Mouse (Mus musculus) intestine, embryonic 15.5 days (tissue): ENCODE measurements at regions not wholly inside any gene's neighbourhood (a gene's known extent, or its start where the extent isn't known, plus 50 kb on each side); places are given as distances from the start of the nearest gene placed in this dataset.

Source experiments
- ATAC-seq: fragments of 200-750 bp; cut with Nextera tagmentation; 2 replicates; pipeline ENCODE4 v1.8.0; 2017; ENCODE audit warnings: moderate TSS enrichment, moderate library complexity
- H3K27ac ChIP-seq: fragments of 300-500 bp; sonication (generic); 2 replicates; pipeline ENCODE4 v1.5.1; 2015; ENCODE audit warnings: mild to moderate bottlenecking, inconsistent platforms
- H3K27me3 ChIP-seq: fragments of 300-500 bp; sonication (generic); replicated peaks from 2 replicates; pipeline ENCODE4 v1.6.1; 2015; ENCODE audit warnings: inconsistent platforms
- H3K36me3 ChIP-seq: fragments of 300-500 bp; sonication (generic); 2 replicates; pipeline ENCODE4 v1.6.1; 2015; ENCODE audit warnings: inconsistent platforms
- H3K4me1 ChIP-seq: fragments of 300-500 bp; sonication (generic); replicated peaks from 2 replicates; pipeline ENCODE4 v1.6.1; 2015; ENCODE audit warnings: inconsistent platforms
- H3K4me2 ChIP-seq: fragments of 300-500 bp; sonication (generic); replicated peaks from 2 replicates; pipeline ENCODE4 v1.6.1; 2015; ENCODE audit warnings: mild to moderate bottlenecking, inconsistent platforms
- H3K4me3 ChIP-seq: fragments of 300-500 bp; sonication (generic); replicated peaks from 2 replicates; pipeline ENCODE4 v1.5.1; 2015; ENCODE audit warnings: inconsistent platforms
- H3K9ac ChIP-seq: fragments of 300-500 bp; sonication (generic); 2 replicates; pipeline ENCODE4 v1.6.1; 2015; ENCODE audit warnings: inconsistent platforms
- H3K9me3 ChIP-seq: fragments of 300-500 bp; sonication (generic); 2 replicates; pipeline ENCODE4 v1.6.1; 2016; ENCODE audit warnings: inconsistent platforms
- WGBS: fragments of 180-500 bp; shearing (Covaris S2); methylation state at CpG from one replicate; pipeline ENCODE4 v1.1.7; 2015; 5-methylcytosine and 5-hydroxymethylcytosine counted together

- no peak overlapping the region for H3K4me3 ChIP-seq
- WGBS: 88% methylated on average over 1 of the region's 1 CpGs
- ATAC-seq: no peak
- H3K4me2 ChIP-seq: no peak overlapping the region
- no peaks in the 10 kb centered on the region for H3K9me3 ChIP-seq
- no peaks in the 10 kb centered on the region for H3K4me1 ChIP-seq
- H3K27ac ChIP-seq: no peak overlapping the region
- no peak overlapping the region for H3K9ac ChIP-seq
- no peaks in the 10 kb centered on the region for H3K36me3 ChIP-seq
- no peaks in the 10 kb centered on the region for H3K27me3 ChIP-seq
Observed at GRCm38 (mm10) chr14:37371972-37372371, 236.9 kb upstream of the Ghitm start.

- H3K4me2 ChIP-seq: no peak overlapping the region
- H3K36me3 ChIP-seq: no peaks in the 10 kb centered on the region
- H3K27me3 ChIP-seq: no peaks in the 10 kb centered on the region
- 0 out of 2 replicates have a peak, but pooled peaks have one; percentile 25 for ATAC-seq
- WGBS: 46% methylated on average over 3 of the region's 3 CpGs
- H3K27ac ChIP-seq: no peak overlapping the region
- no peaks in the 10 kb centered on the region for H3K9me3 ChIP-seq
- no peak overlapping the region for H3K4me3 ChIP-seq
- 0 out of 2 replicates have a peak, but pooled peaks cover 3% of the 10 kb centered on the region for H3K4me1 ChIP-seq
- H3K9ac ChIP-seq: no peak overlapping the region
Observed at GRCm38 (mm10) chr14:37361896-37362295, 226.8 kb upstream of the Ghitm start.

GRCm38 (mm10) chr14:37355968-37356704 lies 221.1 kb upstream of the Ghitm start:
- no peak overlapping the region for H3K4me3 ChIP-seq
- ATAC-seq: peak; percentile 82
- H3K27ac ChIP-seq: no peak overlapping the region
- no peak overlapping the region for H3K4me2 ChIP-seq
- WGBS: 40% methylated on average over 9 of the region's 9 CpGs
- H3K27me3 ChIP-seq: no peaks in the 10 kb centered on the region
- H3K4me1 ChIP-seq: no peaks in the 10 kb centered on the region
- no peak overlapping the region for H3K9ac ChIP-seq
- no peaks in the 10 kb centered on the region for H3K36me3 ChIP-seq
- no peaks in the 10 kb centered on the region for H3K9me3 ChIP-seq

- H3K27ac ChIP-seq: no peak overlapping the region
- no peak overlapping the region for H3K4me2 ChIP-seq
- WGBS: 39% methylated on average over 4 of the region's 4 CpGs
- H3K9me3 ChIP-seq: no peaks in the 10 kb centered on the region
- ATAC-seq: no peak
- no peak overlapping the region for H3K4me3 ChIP-seq
- no peaks in the 10 kb centered on the region for H3K4me1 ChIP-seq
- H3K36me3 ChIP-seq: no peaks in the 10 kb centered on the region
- no peaks in the 10 kb centered on the region for H3K27me3 ChIP-seq
- H3K9ac ChIP-seq: no peak overlapping the region
Observed at GRCm38 (mm10) chr14:37323392-37323791, 188.3 kb upstream of the Ghitm start.

- Histone ChIP-seq H3K4me1 (no peaks in the 10 kb centered on the region), H3K9me3 (no peaks in the 10 kb centered on the region), H3K27ac (no peak overlapping the region), H3K27me3 (no peaks in the 10 kb centered on the region), H3K4me3 (no peak overlapping the region), H3K9ac (no peak overlapping the region), H3K36me3 (no peaks in the 10 kb centered on the region), H3K4me2 (no peak overlapping the region)
- 72% methylated on average over 7 of the region's 7 CpGs for WGBS
- no peak for ATAC-seq
Observed at GRCm38 (mm10) chr14:37315239-37315895, 180.3 kb upstream of the Ghitm start.

GRCm38 (mm10) chr14:37313906-37314305 lies 178.8 kb upstream of the Ghitm start:
- Histone ChIP-seq H3K27me3 (no peaks in the 10 kb centered on the region), H3K9ac (no peak overlapping the region), H3K4me1 (no peaks in the 10 kb centered on the region), H3K4me2 (no peak overlapping the region), H3K9me3 (no peaks in the 10 kb centered on the region), H3K27ac (no peak overlapping the region), H3K4me3 (no peak overlapping the region), H3K36me3 (no peaks in the 10 kb centered on the region)
- ATAC-seq: no peak

- WGBS: 79% methylated on average over 3 of the region's 3 CpGs
- Histone ChIP-seq H3K27ac (no peak overlapping the region), H3K9ac (no peak overlapping the region), H3K4me2 (no peak overlapping the region), H3K4me1 (no peaks in the 10 kb centered on the region), H3K27me3 (no peaks in the 10 kb centered on the region), H3K9me3 (no peaks in the 10 kb centered on the region), H3K36me3 (no peaks in the 10 kb centered on the region), H3K4me3 (no peak overlapping the region)
- ATAC-seq: no peak
Observed at GRCm38 (mm10) chr14:37312887-37313286, 177.8 kb upstream of the Ghitm start.

GRCm38 (mm10) chr14:37306622-37307274 lies 171.7 kb upstream of the Ghitm start:
- H3K4me2 ChIP-seq: no peak overlapping the region
- H3K9me3 ChIP-seq: no peaks in the 10 kb centered on the region
- ATAC-seq: no peak
- WGBS: 31% methylated on average over 2 of the region's 2 CpGs
- no peak overlapping the region for H3K9ac ChIP-seq
- H3K36me3 ChIP-seq: no peaks in the 10 kb centered on the region
- no peak overlapping the region for H3K27ac ChIP-seq
- H3K27me3 ChIP-seq: no peaks in the 10 kb centered on the region
- no peaks in the 10 kb centered on the region for H3K4me1 ChIP-seq
- H3K4me3 ChIP-seq: no peak overlapping the region

- no peak overlapping the region for H3K4me3 ChIP-seq
- no peak overlapping the region for H3K9ac ChIP-seq
- no peaks in the 10 kb centered on the region for H3K36me3 ChIP-seq
- no peak overlapping the region for H3K4me2 ChIP-seq
- no peaks in the 10 kb centered on the region for H3K27me3 ChIP-seq
- no peaks in the 10 kb centered on the region for H3K9me3 ChIP-seq
- H3K4me1 ChIP-seq: no peaks in the 10 kb centered on the region
- ATAC-seq: no peak
- no peak overlapping the region for H3K27ac ChIP-seq
Observed at GRCm38 (mm10) chr14:37298631-37299030, 163.6 kb upstream of the Ghitm start.

GRCm38 (mm10) chr14:37296531-37296930 lies 161.5 kb upstream of the Ghitm start:
- ATAC-seq: no peak; the same call in 1 of the 2 replicates
- 9% methylated on average over 1 of the region's 1 CpGs for WGBS
- no peaks in the 10 kb centered on the region for H3K36me3 ChIP-seq

GRCm38 (mm10) chr14:37292084-37292860 lies 157.2 kb upstream of the Ghitm start:
- Histone ChIP-seq H3K9ac (no peak overlapping the region), H3K9me3 (no peaks in the 10 kb centered on the region), H3K4me3 (no peak overlapping the region), H3K4me2 (no peak overlapping the region), H3K27ac (no peak overlapping the region), H3K4me1 (no peaks in the 10 kb centered on the region), H3K27me3 (no peaks in the 10 kb centered on the region), H3K36me3 (no peaks in the 10 kb centered on the region)
- no peak for ATAC-seq
- WGBS: 47% methylated on average over 4 of the region's 4 CpGs

More at GRCm38 (mm10) chr14:37296531-37296930, 161.5 kb upstream of the Ghitm start:
- no peak overlapping the region for H3K4me3 ChIP-seq
- H3K27ac ChIP-seq: no peak overlapping the region
- no peaks in the 10 kb centered on the region for H3K9me3 ChIP-seq
- no peaks in the 10 kb centered on the region for H3K4me1 ChIP-seq
- no peak overlapping the region for H3K9ac ChIP-seq
- no peak overlapping the region for H3K4me2 ChIP-seq
- H3K27me3 ChIP-seq: no peaks in the 10 kb centered on the region

- ATAC-seq: no peak
- Histone ChIP-seq H3K9me3 (no peaks in the 10 kb centered on the region), H3K36me3 (no peaks in the 10 kb centered on the region), H3K9ac (no peak overlapping the region), H3K4me3 (no peak overlapping the region), H3K27me3 (no peaks in the 10 kb centered on the region), H3K4me1 (no peaks in the 10 kb centered on the region), H3K27ac (no peak overlapping the region), H3K4me2 (no peak overlapping the region)
- WGBS: 13% methylated on average over 5 of the region's 5 CpGs
Observed at GRCm38 (mm10) chr14:37284391-37284790, 149.3 kb upstream of the Ghitm start.
